Mouse (Mus musculus) left cerebral cortex, postnatal 4 days (tissue): ENCODE results near the gene Lrrc73. TPM values are rescaled to one million over a fixed set of nuclear protein-coding genes. Genes with fewer than 3 reads are reported as not detected.
A peak's percentile ranks its signal among the peaks of the same experiment; 100 is the strongest.

Experiments
- DNase-seq: peaks from one replicate; pipeline ENCODE4 v3.0.0-alpha.2; 2022
- intact Hi-C: fragments of 180-260 bp; cut with DNase I; formaldehyde crosslinking; loops from one replicate; pipeline ENCODE4 v1.15.1; 2025
- total RNA-seq, 2 experiments: library from RNA; stranded (reverse); gene quantifications; 2 replicates each; pipeline ENCODE4 v1.2.3; 2021

Lrrc73 gene
- total RNA-seq, result 10 to 100 TPM; 84.5 to 94.1 TPM

DNA sequence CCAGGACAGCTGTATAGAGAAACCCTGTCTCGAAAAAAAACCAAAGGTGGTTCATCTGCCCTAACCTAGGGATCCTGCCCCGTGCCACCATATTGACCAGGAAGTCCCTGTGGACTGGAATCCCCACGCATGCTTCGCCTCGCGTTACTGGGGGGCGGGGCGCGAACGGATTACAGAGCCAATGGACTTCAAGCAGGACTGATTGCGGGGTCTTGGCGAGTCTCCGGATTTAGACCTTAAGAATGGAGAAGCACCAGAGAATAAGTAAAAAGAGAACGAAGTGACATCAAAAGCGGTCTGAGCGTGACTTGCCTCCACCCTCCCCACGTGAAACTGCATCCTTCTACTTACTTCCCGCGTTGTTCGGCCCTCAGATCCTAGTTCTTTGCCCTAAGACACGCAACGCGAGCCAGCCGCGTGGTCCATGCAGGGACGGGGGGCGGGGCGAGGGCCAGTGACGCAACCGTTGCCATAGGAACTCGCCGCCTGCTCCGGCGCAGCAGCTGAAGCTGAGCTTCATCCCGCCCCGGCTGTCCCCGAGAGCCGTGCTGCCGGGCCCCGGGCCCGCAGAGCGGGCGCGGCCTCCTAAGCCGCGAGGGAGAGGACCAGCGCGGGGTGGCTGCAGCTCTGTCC lies at the start of gene Lrrc73:
Gene Lrrc73, plus strand, starts transcription at position 80 of the 633 bp plus-strand sequence.
- intact Hi-C loops, result no loop called here
- DNase-seq, result peak; percentile 94

DNA sequence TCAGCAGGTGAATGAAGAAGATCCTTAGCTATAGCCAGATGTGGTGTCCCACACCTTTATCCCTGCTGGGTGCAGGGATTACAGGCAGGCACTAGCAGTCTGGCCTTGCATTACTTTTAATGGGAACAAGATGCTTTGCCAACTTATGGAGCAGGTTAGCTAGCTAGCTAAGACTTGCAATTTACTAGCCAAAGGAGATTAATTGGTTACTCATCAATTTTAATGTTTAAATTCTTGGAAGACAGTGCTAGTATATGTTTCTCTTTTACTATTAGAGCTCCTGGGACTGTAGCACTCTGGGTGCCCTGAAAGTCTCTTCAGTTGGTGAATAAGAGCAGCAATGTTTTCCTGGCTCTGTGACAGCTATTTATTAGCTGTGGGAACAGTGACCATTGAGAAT lies 46.7 kb upstream of the Lrrc73 start:
- DNase-seq, result no peak
- intact Hi-C loops, result no loop called here

DNA sequence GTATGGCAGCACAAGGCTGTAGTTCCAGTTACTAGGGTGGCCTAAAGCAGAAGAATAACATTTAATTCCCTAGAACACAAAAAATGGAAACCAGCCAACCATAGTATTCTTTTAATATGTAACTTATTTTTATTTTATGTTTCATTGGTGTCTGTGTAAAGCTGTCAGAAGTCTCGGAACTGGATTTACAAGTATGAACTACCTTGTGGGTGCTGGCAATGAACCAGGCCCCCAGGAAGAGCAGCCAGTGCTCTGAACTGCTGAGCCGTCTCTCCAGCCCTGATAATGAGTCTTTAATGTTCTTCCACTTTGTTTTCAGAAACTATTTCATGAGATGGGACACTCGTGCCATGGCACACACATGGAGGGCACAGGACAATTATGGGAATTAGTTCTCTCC lies 42.8 kb upstream of the Lrrc73 start:
- intact Hi-C loops, result no loop called here
- DNase-seq, result no peak

DNA sequence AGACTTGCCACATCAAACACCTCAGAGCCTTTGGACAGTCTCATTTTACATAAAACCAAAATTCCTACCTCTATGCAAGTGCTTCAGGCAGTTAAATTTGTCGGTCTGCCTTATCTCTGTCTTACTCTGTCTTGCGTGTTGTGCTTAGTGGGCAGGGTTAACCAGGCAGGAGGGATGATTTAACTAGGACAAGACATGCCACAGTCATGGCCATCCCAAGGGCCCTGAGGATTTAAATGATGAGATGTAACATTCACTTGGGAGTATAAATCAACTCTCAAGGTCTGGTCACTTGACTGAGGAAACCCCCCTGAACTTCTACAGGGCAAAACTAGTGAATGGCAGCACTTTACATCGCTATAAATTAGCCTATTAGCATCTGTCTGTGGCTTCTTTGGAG lies 31.7 kb upstream of the Lrrc73 start:
- intact Hi-C loops, result loop anchor here (10.0 kb wide), 1 partner anchor 733 kb away; no protein-coding TSS in a partner anchor
- no peak for DNase-seq

DNA sequence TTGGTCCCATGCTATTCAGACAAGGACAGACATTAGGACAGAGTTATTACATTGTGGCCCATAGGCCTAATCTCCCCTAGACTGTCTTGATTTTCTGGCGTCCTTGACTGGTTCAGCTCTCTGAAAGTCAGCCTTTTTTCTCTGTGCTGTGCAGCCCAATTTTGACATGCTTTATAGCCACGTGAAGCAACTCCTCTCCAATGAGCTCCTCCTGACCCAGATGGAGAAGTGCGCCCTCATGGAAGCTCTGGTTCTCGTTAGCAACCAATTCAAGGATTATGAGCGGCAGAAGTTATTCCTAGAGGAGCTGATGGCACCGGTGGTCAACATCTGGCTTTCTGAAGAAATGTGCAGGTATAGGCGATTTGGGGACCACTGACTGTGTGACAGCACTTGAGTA lies 25.8 kb upstream of the Lrrc73 start:
- intact Hi-C loops, result loop anchor here (10.0 kb wide), 1 partner anchor 727 kb away; no protein-coding TSS in a partner anchor

GRCm38 (mm10) chr17:46236067-46236466 lies 17.3 kb upstream of the Lrrc73 start:
- intact Hi-C loops, result no loop called here
- DNase-seq, result no peak

More for the DNA sequence above, 25.8 kb upstream of the Lrrc73 start:
- DNase-seq, result no peak

- intact Hi-C loops, result no loop called here
- no peak for DNase-seq
These were observed 16.3 kb upstream of the Lrrc73 start for GRCm38 (mm10) chr17:46237079-46237478.

DNA sequence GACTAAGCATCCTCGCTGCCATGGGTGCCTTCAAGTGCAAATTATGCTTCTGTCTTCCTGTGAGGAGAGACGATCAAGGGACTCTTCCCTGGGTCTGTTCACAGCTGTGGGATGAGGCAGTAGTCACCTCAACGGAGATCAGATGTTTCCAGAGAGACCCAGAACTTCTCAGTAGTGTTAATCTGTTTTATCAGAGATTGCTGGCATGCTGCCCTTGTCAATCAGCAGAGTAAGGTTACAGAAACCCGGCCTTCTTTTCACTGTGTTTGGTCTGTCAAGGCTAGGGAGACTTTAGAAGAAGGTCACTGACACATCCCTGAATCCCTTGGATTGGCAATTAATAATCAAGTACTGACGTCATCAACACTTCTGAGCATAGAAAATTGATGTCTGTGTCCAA lies 15.9 kb upstream of the Lrrc73 start:
- intact Hi-C loops, result no loop called here
- no peak for DNase-seq

GRCm38 (mm10) chr17:46239516-46240114 lies 13.7 kb upstream of the Lrrc73 start:
- intact Hi-C loops, result no loop called here
- DNase-seq, result no peak

GRCm38 (mm10) chr17:46241471-46241870 lies 11.9 kb upstream of the Lrrc73 start:
- DNase-seq, result no peak
- intact Hi-C loops, result no loop called here

- intact Hi-C loops, result no loop called here
These were observed 11.1 kb upstream of the Lrrc73 start for GRCm38 (mm10) chr17:46242274-46242673.

GRCm38 (mm10) chr17:46242993-46243392 lies 10.3 kb upstream of the Lrrc73 start:
- DNase-seq, result no peak
- intact Hi-C loops, result no loop called here

More at GRCm38 (mm10) chr17:46242274-46242673, 11.1 kb upstream of the Lrrc73 start:
- no peak for DNase-seq

GRCm38 (mm10) chr17:46243624-46244023 lies 9.7 kb upstream of the Lrrc73 start:
- no peak for DNase-seq
- intact Hi-C loops, result no loop called here

- intact Hi-C loops, result no loop called here
- no peak for DNase-seq
These were observed 8.8 kb upstream of the Lrrc73 start for GRCm38 (mm10) chr17:46244579-46244978.

GRCm38 (mm10) chr17:46247512-46248188 lies 5.7 kb upstream of the Lrrc73 start, which contains the start of the genes Polr1c and Yipf3:
Polr1c (minus strand) TSS chr17:46248054.
Yipf3 (plus strand) TSS chr17:46248080.
- DNase-seq, result peak; percentile 96
- intact Hi-C loops, result no loop called here

DNA sequence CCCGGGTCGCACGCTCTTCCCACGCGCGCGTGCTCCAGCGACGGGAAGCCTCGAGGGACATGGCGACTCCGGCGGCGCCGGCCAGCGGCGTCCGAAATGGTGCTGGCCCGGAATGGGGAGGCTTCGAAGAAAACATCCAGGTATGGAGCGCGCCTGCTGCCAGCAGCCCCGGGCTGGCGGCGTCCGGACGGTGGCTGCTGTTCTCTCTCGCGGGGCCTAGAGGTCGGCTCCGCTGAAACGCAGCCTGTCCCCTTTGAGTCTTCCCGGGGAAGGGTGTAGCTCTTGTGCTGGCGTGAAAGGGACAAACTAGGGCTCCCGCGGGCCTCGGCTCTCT lies 5.2 kb upstream of the Lrrc73 start:
- DNase-seq, result no peak
- intact Hi-C loops, result no loop called here

- intact Hi-C loops, result no loop called here
- DNase-seq, result no peak
These were observed 2.2 kb upstream of the Lrrc73 start for GRCm38 (mm10) chr17:46251174-46251573.

DNA sequence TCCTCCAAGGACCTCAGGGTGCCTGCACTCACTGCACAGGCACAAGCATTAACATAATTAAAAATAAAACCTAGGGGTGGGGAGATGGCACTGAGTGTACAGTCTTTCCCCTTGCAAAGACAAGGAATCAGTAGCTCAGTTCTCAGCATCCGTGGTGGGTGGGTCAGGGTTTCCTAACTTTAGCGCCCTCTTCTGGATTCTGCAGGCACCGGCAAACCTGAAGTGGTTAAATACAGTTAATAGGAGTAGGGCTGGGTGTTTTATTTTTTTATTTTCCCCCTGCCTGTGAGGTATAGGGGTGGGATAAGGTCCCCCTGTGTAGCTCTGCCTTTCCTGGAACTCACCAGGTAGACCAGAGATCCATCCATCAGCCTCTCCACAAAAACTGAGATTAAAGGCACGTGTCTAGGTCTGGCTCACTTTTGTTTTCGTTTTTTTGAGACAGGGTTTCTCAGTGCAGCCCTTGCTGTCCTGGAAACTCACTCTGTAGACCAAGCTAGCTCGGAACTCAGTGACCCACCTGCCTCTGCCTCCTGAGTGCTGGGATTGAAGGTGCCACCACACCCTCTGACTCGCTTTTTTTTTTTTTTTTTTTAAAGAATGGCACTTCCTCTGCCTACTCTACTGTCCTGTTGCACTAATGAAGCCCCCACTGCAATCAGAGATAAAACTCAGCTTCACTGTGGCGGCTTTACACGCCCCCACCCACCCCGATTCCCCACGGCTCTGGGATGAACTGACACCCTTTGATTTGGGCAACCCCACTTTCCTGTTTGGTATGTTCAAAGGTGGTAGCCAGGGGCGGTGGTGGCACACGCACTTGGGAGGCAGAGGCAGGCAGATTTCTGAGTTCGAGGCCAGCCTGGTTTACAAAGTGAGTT lies 520 bp upstream of the Lrrc73 start:
- DNase-seq, result peak; percentile 45
- intact Hi-C loops, result no loop called here

DNA sequence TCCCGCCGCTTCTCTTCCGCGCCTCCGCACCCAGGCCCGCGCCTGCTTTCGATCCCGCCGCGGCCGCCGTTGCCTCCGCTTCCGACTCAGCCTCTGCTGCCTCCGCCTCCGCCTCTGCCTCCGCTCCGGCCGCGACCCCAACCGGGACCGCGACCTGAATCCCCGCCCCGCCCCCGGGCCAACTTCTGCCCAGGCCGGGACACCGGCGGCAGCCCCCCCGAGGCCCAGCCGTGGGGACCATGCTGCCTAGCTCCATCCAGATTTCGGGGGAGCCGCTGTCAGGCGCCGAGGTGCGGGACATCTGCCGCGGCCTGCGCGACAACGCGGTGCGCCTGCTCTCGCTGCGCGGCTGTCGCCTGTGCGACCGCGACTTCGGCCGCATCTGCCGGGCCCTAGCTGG lies 775 bp downstream of the Lrrc73 start:
- intact Hi-C loops, result no loop called here
- peak; percentile 45 for DNase-seq

DNA sequence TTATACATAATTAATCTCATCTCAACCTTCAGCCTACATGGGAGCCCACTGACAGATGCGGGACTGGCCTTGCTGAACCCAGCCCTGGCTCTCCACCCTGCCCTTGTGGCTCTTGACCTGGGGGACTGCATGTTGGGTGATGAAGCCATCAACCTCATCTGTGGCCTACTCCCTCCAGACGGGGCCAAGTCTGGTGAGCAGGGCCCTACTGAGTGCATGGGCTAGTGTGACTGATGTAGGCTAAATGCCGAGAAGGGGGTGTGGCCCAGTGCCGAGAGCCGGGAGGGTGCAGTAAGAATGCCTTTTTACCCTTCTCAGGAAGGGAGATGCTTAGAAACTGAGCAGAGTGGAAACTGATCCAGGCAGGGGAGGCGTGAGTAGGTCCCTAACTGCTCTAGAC lies 1.8 kb downstream of the Lrrc73 start:
- no peak for DNase-seq
- intact Hi-C loops, result no loop called here
